ENCODE assay signal across 8 mouse cellular contexts in the genomic region with DNA sequence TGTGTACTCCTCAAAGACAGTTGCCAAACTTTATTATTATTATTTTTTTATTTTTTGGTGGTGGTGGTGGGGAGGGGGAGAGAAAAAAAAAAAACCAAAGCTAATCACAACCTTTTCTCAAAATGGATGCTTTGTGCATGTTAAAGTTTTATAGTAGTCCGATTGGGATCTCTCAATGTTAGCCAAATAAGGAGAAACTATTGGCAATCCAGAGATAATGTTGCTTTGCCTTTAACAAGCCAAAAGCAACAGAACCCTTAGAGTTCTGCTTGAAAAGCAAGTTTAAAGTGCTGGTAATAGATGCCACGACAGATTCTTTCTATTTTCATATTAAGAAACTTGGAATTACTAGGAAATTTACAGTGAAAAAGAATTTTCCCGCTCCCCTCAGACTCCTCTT. TPM values are rescaled to one million over a fixed set of nuclear protein-coding genes. Genes with fewer than 3 reads are reported as not detected.
DNase-seq lines count a peak whose midpoint lies in the region; ATAC-seq lines count a peak whose summit lies in the region.

No protein-coding gene starts in this region.

- no peaks in the 10 kb centered on the region for H3K9me3 ChIP-seq in kidney, embryonic 16.5 days (ENCODE audit: low read length)
- no peaks in the 10 kb centered on the region for H3K9me3 ChIP-seq in hindbrain, embryonic 16.5 days (ENCODE audit: control insufficient read depth, low read length)
- H3K9me3 ChIP-seq in midbrain, embryonic 16.5 days (replicated peaks; ENCODE audit: control insufficient read depth, low read length, poor library complexity, severe bottlenecking): no peaks in the 10 kb centered on the region

- ATAC-seq in kidney, embryonic 16.5 days (ENCODE audit: low FRiP score, low TSS enrichment): no peak
- no peak for ATAC-seq in hindbrain, embryonic 16.5 days
- ATAC-seq in midbrain, embryonic 16.5 days: no peak

- H3K4me2 ChIP-seq in kidney, embryonic 16.5 days (replicated peaks; ENCODE audit: low read depth, low read length): peak overlapping the region; percentile 65
- peak overlapping the region; percentile 77 for H3K4me2 ChIP-seq in hindbrain, embryonic 16.5 days (ENCODE audit: low read length)
- H3K4me2 ChIP-seq in midbrain, embryonic 16.5 days (ENCODE audit: low read length): peak overlapping the region; percentile 75

- peak overlapping the region; percentile 99 for H3K4me3 ChIP-seq in kidney, embryonic 16.5 days (ENCODE audit: low read length)
- peak overlapping the region; percentile 97 for H3K4me3 ChIP-seq in brown adipose tissue, adult 24 weeks (ENCODE audit: insufficient read depth, low read depth, low read length)
- H3K4me3 ChIP-seq in hindbrain, embryonic 16.5 days (ENCODE audit: low read length): peak overlapping the region; percentile 100
- H3K4me3 ChIP-seq in midbrain, embryonic 16.5 days (ENCODE audit: low read depth, low read length): peak overlapping the region; percentile 99

- DNase-seq in kidney, postnatal 25 days: no peak
- DNase-seq in c-Kit-positive CD71-positive TER-119-positive erythroid progenitor cells, embryonic 14.5 days (ENCODE audit: low spot score): no peak
- no peak for DNase-seq in layer of hippocampus, adult 11-12 months (ENCODE audit: low spot score)
- no peak for DNase-seq in yolk sac, embryonic 10.5 days (ENCODE audit: low spot score)

- H3K36me3 ChIP-seq in kidney, embryonic 16.5 days (ENCODE audit: insufficient read depth, low read length): no peaks in the 10 kb centered on the region
- no peaks in the 10 kb centered on the region for H3K36me3 ChIP-seq in hindbrain, embryonic 16.5 days (ENCODE audit: control insufficient read depth, insufficient read depth, low read length)
- no peaks in the 10 kb centered on the region for H3K36me3 ChIP-seq in midbrain, embryonic 16.5 days (ENCODE audit: control insufficient read depth, insufficient read depth, low read length)

- peaks cover 19% of the 10 kb centered on the region for H3K4me1 ChIP-seq in kidney, embryonic 16.5 days (ENCODE audit: insufficient read depth, low read length)
- H3K4me1 ChIP-seq in brown adipose tissue, adult 24 weeks (ENCODE audit: control insufficient read depth, insufficient read depth, insufficient read length, low read length): peaks cover 15% of the 10 kb centered on the region
- peaks cover 17% of the 10 kb centered on the region for H3K4me1 ChIP-seq in hindbrain, embryonic 16.5 days (ENCODE audit: control insufficient read depth, insufficient read depth, low read depth, low read length)
- H3K4me1 ChIP-seq in midbrain, embryonic 16.5 days (ENCODE audit: control insufficient read depth, insufficient read depth, low read length): peaks cover 27% of the 10 kb centered on the region

- peak overlapping the region; percentile 100 for H3K9ac ChIP-seq in kidney, embryonic 16.5 days (replicated peaks; ENCODE audit: low read length)
- H3K9ac ChIP-seq in hindbrain, embryonic 16.5 days (ENCODE audit: low read depth, low read length): peak overlapping the region; percentile 100
- H3K9ac ChIP-seq in midbrain, embryonic 16.5 days (ENCODE audit: low read depth, low read length): peak overlapping the region; percentile 100

- 15% methylated on average over 3 of the region's 3 CpGs for WGBS in kidney, embryonic 16.5 days
- WGBS in hindbrain, embryonic 16.5 days: 18% methylated on average over 3 of the region's 3 CpGs
- WGBS in midbrain, embryonic 16.5 days: 30% methylated on average over 3 of the region's 3 CpGs

- peak overlapping the region; percentile 98 for H3K27ac ChIP-seq in kidney, embryonic 16.5 days (ENCODE audit: low read length)
- H3K27ac ChIP-seq in brown adipose tissue, adult 24 weeks (replicated peaks; ENCODE audit: low read depth, low read length): no peak overlapping the region
- no peak overlapping the region for H3K27ac ChIP-seq in hindbrain, embryonic 16.5 days (ENCODE audit: low read depth, low read length)
- peak overlapping the region; percentile 99 for H3K27ac ChIP-seq in midbrain, embryonic 16.5 days (ENCODE audit: low read length)

- H3K27me3 ChIP-seq in kidney, embryonic 16.5 days (ENCODE audit: insufficient read depth, low read length): no peaks in the 10 kb centered on the region
- no peaks in the 10 kb centered on the region for H3K27me3 ChIP-seq in hindbrain, embryonic 16.5 days (replicated peaks; ENCODE audit: control insufficient read depth, insufficient read depth, low read length)
- no peaks in the 10 kb centered on the region for H3K27me3 ChIP-seq in midbrain, embryonic 16.5 days (ENCODE audit: control insufficient read depth, insufficient read depth, low read depth, low read length)

RNA-seq across cellular contexts. Expression of a gene that starts 1.5 kb away (rescaled TPM):
- polyA plus RNA-seq in kidney, embryonic 16.5 days (2015; fragmentation: Nextera tagmentation; extraction: Ambion mirVana): 91.1 and 97.7 TPM in 2 replicates
- 23.5 and 27.5 TPM in 2 replicates for polyA plus RNA-seq in brown adipose tissue, adult 24 weeks (2012; ENCODE audit: insufficient read depth, insufficient read length, missing spikeins)
- polyA plus RNA-seq in hindbrain, embryonic 16.5 days (2015; fragmentation: Nextera tagmentation; extraction: Ambion mirVana): 62.5 and 70.6 TPM in 2 replicates
- 71.0 and 75.9 TPM in 2 replicates for polyA plus RNA-seq in midbrain, embryonic 16.5 days (2015; fragmentation: Nextera tagmentation; extraction: Ambion mirVana)

Comparison
In these comparisons a context has a peak if more than half of its experiments do, and no peak if none do; other contexts are left out.
1. H3K27ac ChIP-seq: peak in kidney, embryonic 16.5 days (single experiment) and midbrain, embryonic 16.5 days (single experiment); none in brown adipose tissue, adult 24 weeks (single experiment) and hindbrain, embryonic 16.5 days (single experiment).
2. Peak in every context shown above with its lines, with median percentiles within 50 percentile points of each other: H3K4me2 ChIP-seq, H3K4me3 ChIP-seq and H3K9ac ChIP-seq.